Mouse (Mus musculus) MEL-GATA-1-ER (cell line): ENCODE measurements at regions not wholly inside any gene's neighbourhood (a gene's known extent, or its start where the extent isn't known, plus 50 kb on each side); places are given as distances from the start of the nearest gene placed in this dataset.

Experiments used
- DNase-seq: peaks from one replicate; pipeline ENCODE4 v3.0.0-alpha.2; 2012; ENCODE audit warnings: low read depth; ENCODE audit errors: extremely low read depth

- no peak for DNase-seq
These were observed 144.2 kb downstream of the Ptger3 start for GRCm38 (mm10) chr3:157710790-157711381.

GRCm38 (mm10) chr3:157699961-157700360 lies 133.3 kb downstream of the Ptger3 start:
- DNase-seq, result no peak

DNA sequence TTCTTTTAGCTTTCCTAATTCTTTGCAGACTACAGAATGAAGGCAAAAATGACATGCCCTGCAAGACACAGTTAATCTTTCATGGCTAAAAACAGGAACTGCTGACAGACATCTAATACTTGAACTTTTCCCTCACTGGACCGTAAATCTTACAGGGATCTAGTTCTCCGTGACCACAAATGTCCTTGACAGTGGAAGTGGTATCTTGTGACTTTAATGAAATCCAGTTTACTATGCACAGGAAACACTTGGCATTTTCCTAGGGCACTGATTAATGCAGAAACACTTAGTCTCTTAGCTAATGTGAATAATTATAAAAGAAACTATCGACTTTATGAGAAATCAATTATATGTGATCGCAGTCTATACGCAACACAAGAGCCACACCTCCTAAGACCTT lies 131.8 kb downstream of the Ptger3 start:
- DNase-seq, result no peak

DNA sequence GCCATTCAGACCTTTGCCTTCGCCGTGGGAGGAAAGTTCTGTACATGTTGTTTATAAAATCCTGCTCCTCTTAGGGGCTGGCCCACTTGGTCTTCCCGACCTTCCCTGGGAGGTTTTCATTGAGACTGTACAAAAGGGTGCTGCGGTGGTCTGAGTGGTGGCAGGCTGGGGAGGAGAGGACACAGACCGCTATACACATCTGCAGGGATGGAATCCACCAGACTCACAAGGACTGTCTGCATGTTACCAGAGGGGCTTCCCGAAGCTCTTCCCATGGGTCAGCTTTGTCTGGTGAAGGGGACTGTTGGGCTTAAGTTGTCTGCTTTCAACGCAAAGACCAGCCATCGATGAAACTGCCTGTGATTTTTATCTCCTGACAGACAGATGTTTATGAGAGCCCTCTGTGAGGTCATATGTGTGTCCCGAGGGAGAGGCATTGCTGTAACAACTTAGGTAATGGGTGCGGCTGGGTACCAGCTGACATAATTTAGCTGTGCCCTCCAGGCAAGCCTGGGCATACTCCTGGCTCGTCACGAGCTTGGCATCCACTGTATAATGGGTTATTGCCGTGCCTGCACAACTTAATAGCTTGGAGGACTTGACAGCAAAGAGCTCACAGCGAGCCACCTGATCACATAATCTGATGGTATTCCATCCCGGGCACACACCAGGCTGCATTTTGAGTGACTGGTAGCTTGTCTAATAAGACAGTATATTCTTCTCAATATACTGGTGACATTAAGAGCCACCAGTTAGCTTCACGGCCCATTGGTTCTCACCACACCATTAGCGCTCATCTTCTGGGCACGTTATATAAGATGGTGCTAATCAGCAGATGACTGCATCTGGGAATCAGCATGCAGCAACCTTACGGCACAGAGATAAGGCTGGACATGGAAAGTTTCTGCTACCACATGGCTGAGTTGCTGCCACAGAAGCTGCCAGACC lies 128.7 kb downstream of the Ptger3 start:
- DNase-seq, result no peak
